25 mouse cellular contexts compared by ENCODE assay signal in genomic region chr6:71767761-71768160, GRCm38 (mm10). TPM values are rescaled to one million over a fixed set of nuclear protein-coding genes. Genes with fewer than 3 reads are reported as not detected.
DNase-seq lines count a peak whose midpoint lies in the region; ATAC-seq and TF ChIP-seq lines count a peak whose summit lies in the region.
"Had no signal": no experiment of that assay in that cellular context is flagged by ENCODE, and none has a peak within 500 bp of the region (broad histone marks: within the 10 kb centered on the region; RNA-seq: fewer than 3 reads in every experiment).

No protein-coding gene starts in this region.

- no peak for DNase-seq in liver, embryonic 11.5 days (ENCODE audit: low spot score)
- no peak for DNase-seq in liver, postnatal 0 days
- no peak for DNase-seq in liver
- DNase-seq in thymus, adult 2 months = no peak
- DNase-seq in thymus, adult 18-20 months = no peak
- peak; percentile 30 for DNase-seq in thymus, postnatal 14 days
- no peak for DNase-seq in thymus, postnatal 10 days (ENCODE audit: low spot score in 2 of 2)
- DNase-seq: adrenal gland, adult 8-10 months; adrenal gland, postnatal 14 days; adrenal gland, postnatal 36 days; B cell, adult 2 months; cerebellum, adult 11-12 months; cerebellum, adult 2 months; cerebellum, adult 9-10 months; cerebellum, postnatal 10 days; cerebellum, postnatal 25 days had no signal

- H3K36me3 ChIP-seq in liver, embryonic 11.5 days (ENCODE audit: control insufficient read depth, insufficient read depth, low read length) = no peaks in the 10 kb centered on the region
- H3K36me3 ChIP-seq in liver, postnatal 0 days (replicated peaks; ENCODE audit: insufficient read depth, low read length) = no peaks in the 10 kb centered on the region
- H3K36me3 ChIP-seq in liver, embryonic 16.5 days (ENCODE audit: control insufficient read depth, insufficient read depth) = no peaks in the 10 kb centered on the region
- no peaks in the 10 kb centered on the region for H3K36me3 ChIP-seq in thymus, adult 2 months (ENCODE audit: control insufficient read depth, insufficient read depth, low read length)
- H3K36me3 ChIP-seq: embryonic facial prominence, embryonic 10.5 days; embryonic facial prominence, embryonic 12.5 days; G1E had no signal

- no peak for TF ChIP-seq POLR2A in thymus, adult 2 months (IDR thresholded peaks at IDR 0.05; ENCODE audit: control insufficient read depth, extremely low read depth, insufficient read depth, low read length, poor library complexity)

- no peak for TF ChIP-seq EP300 in liver, postnatal 0 days (IDR thresholded peaks at IDR 0.05; ENCODE audit: low read depth)

- H3K27ac ChIP-seq in liver, embryonic 11.5 days (ENCODE audit: low read depth, low read length) = no peak overlapping the region; the same call in 1 of the 2 replicates
- H3K27ac ChIP-seq in liver, postnatal 0 days (ENCODE audit: low read depth) = no peak overlapping the region
- H3K27ac ChIP-seq in liver, embryonic 16.5 days (ENCODE audit: low read length) = no peak overlapping the region
- H3K27ac ChIP-seq in thymus, adult 2 months (ENCODE audit: control insufficient read depth, insufficient read depth, low read length) = peak overlapping the region; percentile 23
- H3K27ac ChIP-seq: embryonic facial prominence, embryonic 10.5 days; embryonic facial prominence, embryonic 12.5 days; forebrain, embryonic 13.5 days had no signal

- H3K27me3 ChIP-seq in liver, embryonic 11.5 days (replicated peaks; ENCODE audit: control insufficient read depth, insufficient read depth, low read length) = no peaks in the 10 kb centered on the region
- no peaks in the 10 kb centered on the region for H3K27me3 ChIP-seq in liver, postnatal 0 days (ENCODE audit: insufficient read depth, low read length)
- H3K27me3 ChIP-seq in liver, embryonic 16.5 days (ENCODE audit: control insufficient read depth, insufficient read depth, low read depth, low read length) = no peaks in the 10 kb centered on the region
- no peaks in the 10 kb centered on the region for H3K27me3 ChIP-seq in thymus, adult 2 months (ENCODE audit: control insufficient read depth, insufficient read depth, low read length)
- H3K27me3 ChIP-seq: CH12.LX; embryonic facial prominence, embryonic 12.5 days; forebrain, embryonic 13.5 days had no signal

- no peak overlapping the region for H3K9ac ChIP-seq in liver, embryonic 11.5 days (ENCODE audit: low read depth, low read length)
- no peak overlapping the region for H3K9ac ChIP-seq in liver, postnatal 0 days (replicated peaks)
- no peak overlapping the region for H3K9ac ChIP-seq in liver, embryonic 16.5 days (ENCODE audit: low read depth, low read length)
- H3K9ac ChIP-seq: embryonic facial prominence, embryonic 12.5 days; forebrain, embryonic 13.5 days had no signal

- 0 out of 2 replicates have a peak, but pooled peaks cover 4% of the 10 kb centered on the region for H3K4me1 ChIP-seq in liver, embryonic 11.5 days (replicated peaks; ENCODE audit: control insufficient read depth, insufficient read depth, low read length)
- no peaks in the 10 kb centered on the region for H3K4me1 ChIP-seq in liver, postnatal 0 days (ENCODE audit: insufficient read depth)
- no peaks in the 10 kb centered on the region for H3K4me1 ChIP-seq in liver, embryonic 16.5 days (ENCODE audit: control insufficient read depth, low read depth, low read length)
- peaks cover 30% of the 10 kb centered on the region for H3K4me1 ChIP-seq in thymus, adult 2 months (replicated peaks; ENCODE audit: control insufficient read depth, insufficient read depth, low read length)
- H3K4me1 ChIP-seq: embryonic facial prominence, embryonic 10.5 days; embryonic facial prominence, embryonic 12.5 days had no signal

- no peak overlapping the region for H3K4me2 ChIP-seq in liver, embryonic 11.5 days
- no peak overlapping the region for H3K4me2 ChIP-seq in liver, postnatal 0 days (ENCODE audit: low read depth, low read length)
- no peak overlapping the region for H3K4me2 ChIP-seq in liver, embryonic 16.5 days (ENCODE audit: low read depth, low read length)
- H3K4me2 ChIP-seq: embryonic facial prominence, embryonic 12.5 days; forebrain, embryonic 13.5 days had no signal

- ATAC-seq in liver, embryonic 11.5 days (replicated peaks; ENCODE audit: low FRiP score) = 0 out of 2 replicates have a peak, but pooled peaks have one; percentile 34
- ATAC-seq in liver, postnatal 0 days = no peak
- ATAC-seq in liver, embryonic 16.5 days (ENCODE audit: low read depth) = 0 out of 2 replicates have a peak, but pooled peaks have one; percentile 24
- ATAC-seq: activated CD4-positive, CD25-positive, alpha-beta regulatory T cell, adult 4 months; CD4-positive, CD25-positive, alpha-beta regulatory T cell, adult 4 months; forebrain, embryonic 13.5 days; Patski had no signal

- 27% methylated on average over 4 of the region's 4 CpGs for WGBS in liver, embryonic 11.5 days
- WGBS in liver, postnatal 0 days (ENCODE audit: insufficient replicate concordance) = 24% methylated on average over 4 of the region's 4 CpGs
- 17% methylated on average over 4 of the region's 4 CpGs for WGBS in liver, embryonic 16.5 days (ENCODE audit: insufficient replicate concordance)
- WGBS in thymus, adult 2 months = 22% methylated on average over 4 of the region's 4 CpGs

- H3K9me3 ChIP-seq in liver, embryonic 11.5 days (ENCODE audit: control insufficient read depth, low read length) = 0 out of 2 replicates have a peak, but pooled peaks cover 5% of the 10 kb centered on the region
- H3K9me3 ChIP-seq in liver, postnatal 0 days (ENCODE audit: low read length) = no peaks in the 10 kb centered on the region
- no peaks in the 10 kb centered on the region; the same call in 1 of the 2 replicates for H3K9me3 ChIP-seq in liver, embryonic 16.5 days (replicated peaks; ENCODE audit: control insufficient read depth, low read length)
- H3K9me3 ChIP-seq: embryonic facial prominence, embryonic 10.5 days; embryonic facial prominence, embryonic 12.5 days; forebrain, embryonic 13.5 days had no signal

- TF ChIP-seq CTCF in liver, postnatal 0 days (IDR thresholded peaks at IDR 0.05; ENCODE audit: low read depth) = no peak
- TF ChIP-seq CTCF in thymus, adult 2 months (IDR thresholded peaks at IDR 0.05; ENCODE audit: borderline replicate concordance, control insufficient read depth, extremely low read depth, insufficient read depth, low read length, poor library complexity) = no peak

- H3K4me3 ChIP-seq in liver, embryonic 11.5 days (ENCODE audit: low read depth, low read length) = no peak overlapping the region
- no peak overlapping the region for H3K4me3 ChIP-seq in liver, postnatal 0 days (ENCODE audit: low read depth, low read length)
- H3K4me3 ChIP-seq in liver, embryonic 16.5 days (ENCODE audit: low read depth, low read length) = no peak overlapping the region
- H3K4me3 ChIP-seq in thymus, adult 2 months (ENCODE audit: control insufficient read depth, insufficient read depth, low read length) = no peak overlapping the region
- H3K4me3 ChIP-seq: embryonic facial prominence, embryonic 10.5 days; embryonic facial prominence, embryonic 12.5 days; forebrain, embryonic 13.5 days had no signal

RNA-seq across cellular contexts. Expression of gene Mrpl35, which starts 59.0 kb away (rescaled TPM):
- polyA plus RNA-seq in liver, embryonic 11.5 days (2014; fragmentation: Nextera tagmentation; extraction: Ambion mirVana) = 110 and 111 TPM in 2 replicates
- 57.3 and 59.4 TPM in 2 replicates for polyA plus RNA-seq in liver, postnatal 0 days (2015; fragmentation: Nextera tagmentation; extraction: Ambion mirVana)
- polyA plus RNA-seq in liver, embryonic 16.5 days (2015; fragmentation: Nextera tagmentation; extraction: Ambion mirVana) = 51.1 and 55.0 TPM in 2 replicates
- polyA plus RNA-seq in thymus, adult 2 months (2012; rRNA removed) = 9.2 and 10.9 TPM in 2 replicates
